Mouse (Mus musculus): ENCODE measurements at regions not wholly inside any gene's neighbourhood (a gene's known extent, or its start where the extent isn't known, plus 50 kb on each side); places are given as distances from the start of the nearest gene placed in this dataset.

DNA sequence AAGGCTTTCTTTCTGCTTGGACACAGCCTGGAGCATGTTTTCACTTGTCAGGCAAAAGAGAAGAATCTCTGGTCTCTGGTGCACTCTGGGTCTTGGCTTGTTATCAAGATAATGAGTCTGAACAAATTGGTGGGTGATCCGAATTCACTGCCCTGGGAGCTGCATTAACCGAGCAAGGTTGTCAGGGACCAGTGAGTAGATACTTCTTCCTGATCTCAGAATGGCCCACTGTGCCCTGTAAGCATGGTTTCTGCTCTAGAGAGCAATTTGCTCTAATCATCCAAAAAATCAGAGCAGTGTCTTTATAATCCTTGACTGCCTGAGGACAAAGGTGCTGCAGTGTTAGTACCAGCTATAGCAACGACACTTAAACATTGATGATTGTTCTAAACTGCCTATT lies 97.2 kb upstream of the 1500015O10Rik start:
- no peak for DNase-seq (ENCODE audit: low read depth in 2 of 2, low spot score in 2 of 2)

DNA sequence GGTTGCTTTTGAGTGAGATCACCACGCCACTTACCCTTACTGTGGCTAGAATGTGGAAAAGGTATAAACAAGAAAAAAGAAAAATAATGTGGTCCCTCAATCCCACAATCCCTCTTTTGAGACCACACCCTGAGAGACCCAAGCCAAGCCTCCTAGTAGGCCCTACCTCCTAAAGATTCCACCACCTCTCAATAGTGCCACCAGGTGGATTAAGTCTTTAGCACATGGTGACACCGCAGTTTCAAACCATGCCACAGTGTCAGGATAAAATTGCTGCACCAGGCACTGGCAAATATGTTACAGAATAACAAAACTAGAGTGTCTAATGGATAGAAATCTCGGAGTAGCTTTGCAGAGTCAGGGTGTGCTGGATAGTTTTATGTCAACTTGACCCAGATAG lies 94.7 kb upstream of the 1500015O10Rik start:
- peak; percentile 4 to 33 for DNase-seq (ENCODE audit: low read depth in 2 of 2, low spot score in 2 of 2)

DNA sequence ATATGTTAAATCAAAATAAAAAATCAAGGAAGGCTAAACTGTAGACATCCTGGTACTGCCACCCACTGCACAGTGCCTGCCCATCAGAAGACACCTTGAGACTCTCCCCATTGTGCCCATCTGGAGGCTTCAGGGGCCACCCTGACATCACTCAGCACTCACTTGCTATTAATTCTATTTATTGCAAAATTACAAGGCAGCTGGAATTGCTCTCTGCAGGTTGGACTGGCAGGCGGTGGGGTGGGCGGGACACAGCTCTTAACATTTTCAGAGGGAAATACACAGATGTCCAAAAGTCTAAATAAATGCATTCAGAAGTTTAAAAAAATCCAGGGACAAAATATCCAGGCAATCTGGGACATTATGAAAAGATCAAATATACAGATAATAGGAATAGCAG lies 92.4 kb upstream of the 1500015O10Rik start:
- no peak for DNase-seq (ENCODE audit: low read depth in 2 of 2, low spot score in 2 of 2)

DNA sequence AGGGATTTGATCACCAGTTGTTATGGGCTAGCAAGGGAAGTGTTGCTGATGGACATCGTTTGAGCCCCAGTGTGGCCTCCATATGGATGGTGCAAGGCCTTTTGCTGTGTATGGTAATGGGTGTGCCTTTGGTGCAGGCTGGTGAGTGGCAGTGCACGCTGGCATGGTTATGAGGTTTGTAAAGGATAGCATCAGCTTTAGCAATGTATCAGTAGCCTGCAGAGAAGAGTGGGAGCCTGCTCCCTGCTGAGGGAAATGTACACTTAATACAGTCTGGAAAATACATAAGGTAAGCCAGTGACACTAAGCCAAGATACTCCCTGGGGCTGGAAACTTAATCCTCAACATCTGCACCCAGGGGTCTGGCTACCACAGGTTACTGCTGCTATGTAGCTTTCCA lies 58.4 kb upstream of the 1500015O10Rik start:
- no peak for DNase-seq (ENCODE audit: low read depth in 2 of 2, low spot score in 2 of 2)
